Mouse (Mus musculus) intestine, embryonic 16.5 days (tissue): Measurements from ENCODE around the gene Zbtb40. TPM values are rescaled to one million over a fixed set of nuclear protein-coding genes. Genes with fewer than 3 reads are reported as not detected.

ENCODE experiments used
- ATAC-seq: fragments of 200-750 bp; cut with Nextera tagmentation; 2 replicates; pipeline ENCODE4 v1.8.0; 2017; ENCODE audit warnings: moderate TSS enrichment, moderate library complexity
- H3K27ac ChIP-seq: fragments of 300-500 bp; sonication (generic); 2 replicates; pipeline ENCODE4 v1.5.1; 2014; ENCODE audit warnings: mild to moderate bottlenecking, low read length
- H3K27me3 ChIP-seq: fragments of 300-500 bp; sonication (generic); replicated peaks from 2 replicates; pipeline ENCODE4 v1.6.1; 2014; ENCODE audit warnings: low read length, control low read depth, mixed read lengths; ENCODE audit not compliant: control insufficient read depth, insufficient read depth
- H3K36me3 ChIP-seq: fragments of 300-500 bp; sonication (generic); 2 replicates; pipeline ENCODE4 v1.6.1; 2014; ENCODE audit warnings: low read length, control low read depth; ENCODE audit not compliant: control insufficient read depth, insufficient read depth
- H3K4me1 ChIP-seq: fragments of 300-500 bp; sonication (generic); 2 replicates; pipeline ENCODE4 v1.6.1; 2014; ENCODE audit warnings: low read length, control low read depth, mixed read lengths; ENCODE audit not compliant: control insufficient read depth, insufficient read depth
- H3K4me2 ChIP-seq: fragments of 300-500 bp; sonication (generic); 2 replicates; pipeline ENCODE4 v1.6.1; 2014; ENCODE audit warnings: low read depth, low read length, control low read depth
- H3K4me3 ChIP-seq: fragments of 300-500 bp; sonication (generic); 2 replicates; pipeline ENCODE4 v1.5.1; 2014; ENCODE audit warnings: mild to moderate bottlenecking, low read length
- H3K9ac ChIP-seq: fragments of 300-500 bp; sonication (generic); 2 replicates; pipeline ENCODE4 v1.6.1; 2014; ENCODE audit warnings: low read depth, low read length
- H3K9me3 ChIP-seq: fragments of 300-500 bp; sonication (generic); 2 replicates; pipeline ENCODE4 v1.6.1; 2016; ENCODE audit warnings: low read length, control low read depth; ENCODE audit not compliant: control insufficient read depth
- WGBS: fragments of 180-500 bp; shearing (Covaris S2); extraction: QIAGEN DNeasy Blood & Tissue Kit; methylation state at CpG from one replicate; pipeline ENCODE4 v1.1.7; 2014; 5-methylcytosine and 5-hydroxymethylcytosine counted together
- polyA plus RNA-seq: library from polyadenylated mRNA; unstranded; fragments of >200 nt; fragmentation: Nextera tagmentation; extraction: Ambion mirVana; gene quantifications from 2 replicates; pipeline ENCODE4 v1.2.1, GENCODE M21; 2015

The Zbtb40 gene
- polyA plus RNA-seq, 1 experiment from 2014 or later: 3.0 TPM

DNA sequence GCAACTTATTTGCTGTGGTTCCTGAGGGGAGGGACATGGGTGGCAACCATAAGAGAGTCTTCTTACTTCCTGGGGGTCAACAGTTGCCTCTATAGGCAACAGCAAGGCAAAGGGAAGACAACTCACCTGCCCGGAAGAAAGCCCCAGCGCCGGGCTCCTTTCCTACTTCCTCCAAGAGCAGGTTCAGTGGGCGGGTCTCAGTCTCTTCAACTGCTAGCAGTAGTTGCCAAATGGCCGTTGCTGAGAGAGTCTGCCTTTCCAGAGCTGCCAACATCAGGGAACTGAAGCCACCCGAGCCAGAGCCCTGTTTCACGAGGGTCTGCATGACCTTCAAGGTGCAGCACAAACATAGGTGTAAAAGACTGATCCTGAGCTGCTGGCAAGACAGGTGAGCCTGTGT, 50.2 kb downstream of the Zbtb40 start:
- WGBS: 81% methylated on average over 7 of the region's 7 CpGs
- 0 out of 2 replicates have a peak, but pooled peaks cover 2% of the 10 kb centered on the region for H3K36me3 ChIP-seq
- H3K4me3 ChIP-seq: no peak overlapping the region

DNA sequence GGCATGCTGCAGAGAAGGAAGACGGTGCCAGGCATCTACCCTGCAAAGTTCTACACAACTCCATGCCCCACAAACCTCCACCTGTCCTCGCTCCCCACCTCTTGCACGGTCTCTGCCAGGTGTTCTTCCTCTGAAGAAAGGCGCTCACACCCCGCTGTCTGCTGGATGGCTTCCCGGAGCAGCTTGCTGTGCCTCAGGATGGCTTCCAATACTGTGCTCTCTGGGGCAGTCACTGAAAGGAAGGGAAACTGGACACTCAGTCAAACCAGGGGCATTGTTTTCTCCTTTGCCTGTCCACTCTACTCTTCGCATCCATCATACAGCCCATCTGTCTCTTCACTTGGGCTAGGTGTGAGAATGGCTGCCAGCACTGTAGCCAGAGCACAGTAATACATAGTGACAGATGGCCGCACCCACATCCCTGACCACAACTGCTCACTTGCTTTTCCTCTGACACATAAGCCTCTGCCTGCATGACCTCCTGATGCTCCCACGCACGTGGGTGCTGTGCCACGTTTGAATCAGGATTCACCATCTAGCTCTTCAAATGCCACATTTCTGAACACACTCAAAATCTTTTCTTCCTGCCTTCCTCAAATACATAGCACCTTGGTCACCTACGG, 50.8 kb downstream of the Zbtb40 start:
- H3K27ac ChIP-seq: no peak overlapping the region
- H3K9me3 ChIP-seq: no peaks in the 10 kb centered on the region
- 0 out of 2 replicates have a peak, but pooled peaks cover 2% of the 10 kb centered on the region for H3K36me3 ChIP-seq
- no peaks in the 10 kb centered on the region for H3K4me1 ChIP-seq
- WGBS: 91% methylated on average over 12 of the region's 12 CpGs
- no peak overlapping the region for H3K9ac ChIP-seq
- no peak overlapping the region for H3K4me3 ChIP-seq
- no peak overlapping the region for H3K4me2 ChIP-seq
- no peaks in the 10 kb centered on the region for H3K27me3 ChIP-seq
- ATAC-seq: no peak

More for the DNA sequence above, 50.2 kb downstream of the Zbtb40 start:
- no peak overlapping the region for H3K27ac ChIP-seq
- no peaks in the 10 kb centered on the region for H3K9me3 ChIP-seq
- H3K9ac ChIP-seq: no peak overlapping the region
- no peaks in the 10 kb centered on the region for H3K27me3 ChIP-seq
- ATAC-seq: no peak
- no peaks in the 10 kb centered on the region for H3K4me1 ChIP-seq
- H3K4me2 ChIP-seq: no peak overlapping the region

DNA sequence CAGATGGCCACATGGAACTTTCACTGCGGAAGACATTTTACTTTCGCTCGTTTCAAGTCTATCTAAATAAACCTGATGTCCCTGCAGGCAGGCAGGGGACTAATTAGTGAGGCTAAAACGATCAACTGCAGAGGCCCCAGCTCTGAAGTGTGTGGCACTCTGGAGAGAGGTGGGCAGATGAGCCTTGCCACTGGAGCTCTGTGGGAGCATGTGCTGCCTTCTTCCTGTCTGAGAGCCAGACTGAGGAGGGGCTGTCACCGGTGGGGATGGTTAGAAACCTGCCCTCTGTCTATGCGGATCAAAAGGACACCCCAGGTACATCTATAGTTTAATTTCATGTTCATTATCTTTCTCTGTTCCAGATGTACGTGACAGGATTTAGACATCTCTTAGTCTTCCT, 51.7 kb downstream of the Zbtb40 start:
- H3K36me3 ChIP-seq: 0 out of 2 replicates have a peak, but pooled peaks cover 2% of the 10 kb centered on the region
- no peak overlapping the region for H3K27ac ChIP-seq
- H3K9ac ChIP-seq: no peak overlapping the region
- H3K4me2 ChIP-seq: no peak overlapping the region
- 72% methylated on average over 7 of the region's 7 CpGs for WGBS
- H3K27me3 ChIP-seq: no peaks in the 10 kb centered on the region
- no peaks in the 10 kb centered on the region for H3K9me3 ChIP-seq
- no peak for ATAC-seq
- no peaks in the 10 kb centered on the region for H3K4me1 ChIP-seq
- no peak overlapping the region for H3K4me3 ChIP-seq

DNA sequence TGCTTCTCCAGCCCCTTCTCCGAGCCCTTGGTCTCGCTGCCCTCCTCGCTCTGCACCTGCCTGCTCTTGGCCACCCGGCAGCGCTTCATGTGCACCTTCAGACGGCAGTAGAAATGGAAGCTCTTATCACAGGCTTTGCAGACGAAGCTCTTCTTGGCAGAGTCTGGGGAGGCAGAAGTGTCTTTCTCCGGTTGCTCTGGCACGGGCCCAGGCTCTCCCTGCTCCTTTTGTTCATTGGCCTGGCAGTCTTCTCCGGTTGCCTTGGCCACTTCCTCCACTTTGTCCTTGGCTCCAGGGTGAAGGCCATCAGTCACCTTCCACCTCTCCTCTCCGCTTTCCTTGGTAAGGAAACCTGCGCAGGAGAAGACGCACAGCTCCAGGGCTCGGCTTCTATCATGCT, 53.2 kb downstream of the Zbtb40 start:
- Histone ChIP-seq H3K4me2 (no peak overlapping the region), H3K4me1 (no peaks in the 10 kb centered on the region), H3K9ac (no peak overlapping the region), H3K27me3 (no peaks in the 10 kb centered on the region), H3K4me3 (no peak overlapping the region), H3K9me3 (no peaks in the 10 kb centered on the region), H3K36me3 (0 out of 2 replicates have a peak, but pooled peaks cover 2% of the 10 kb centered on the region), H3K27ac (no peak overlapping the region)
- 88% methylated on average over 14 of the region's 14 CpGs for WGBS
- no peak for ATAC-seq

DNA sequence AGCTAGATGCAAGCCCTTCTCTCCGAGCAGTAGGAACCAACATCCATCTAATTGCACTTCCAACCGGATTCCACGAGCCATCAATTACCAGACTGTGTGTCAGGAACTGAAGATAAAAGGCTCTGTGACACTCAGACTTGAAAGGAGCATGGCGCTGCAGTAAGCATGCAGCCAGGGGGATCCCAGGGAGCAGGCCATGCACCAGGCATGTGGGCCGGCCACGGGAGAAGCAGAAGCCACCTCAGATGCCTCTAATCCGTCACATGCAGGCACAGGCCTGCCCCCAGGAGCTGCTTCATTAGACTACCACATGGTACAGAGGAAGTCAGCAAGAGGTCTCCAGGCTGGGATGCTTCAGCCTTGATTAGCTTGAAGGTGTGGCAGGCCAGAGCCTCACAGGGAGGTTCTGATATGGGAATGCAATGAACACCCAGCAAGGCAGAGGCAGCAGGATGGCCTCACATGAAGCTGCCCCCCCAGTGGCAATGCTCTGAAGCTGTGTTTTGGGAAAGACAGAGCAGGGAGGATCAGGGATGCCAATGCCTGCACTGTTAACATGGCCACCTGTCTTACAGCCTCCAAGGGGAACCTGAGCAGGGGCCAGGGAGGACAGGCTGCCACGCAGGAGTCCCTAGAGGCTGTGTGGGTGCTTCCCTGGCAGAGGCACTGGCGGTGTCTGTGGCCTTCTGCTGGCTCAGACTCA, 66.5 kb downstream of the Zbtb40 start:
- Histone ChIP-seq H3K4me3 (no peak overlapping the region), H3K27ac (no peak overlapping the region), H3K27me3 (no peaks in the 10 kb centered on the region; the same call in 1 of the 2 replicates), H3K9ac (no peak overlapping the region), H3K36me3 (0 out of 2 replicates have a peak, but pooled peaks cover 3% of the 10 kb centered on the region), H3K4me2 (no peak overlapping the region), H3K9me3 (no peaks in the 10 kb centered on the region), H3K4me1 (peaks cover 3% of the 10 kb centered on the region; the same call in 1 of the 2 replicates)
- WGBS: 56% methylated on average over 9 of the region's 9 CpGs
- no peak for ATAC-seq

DNA sequence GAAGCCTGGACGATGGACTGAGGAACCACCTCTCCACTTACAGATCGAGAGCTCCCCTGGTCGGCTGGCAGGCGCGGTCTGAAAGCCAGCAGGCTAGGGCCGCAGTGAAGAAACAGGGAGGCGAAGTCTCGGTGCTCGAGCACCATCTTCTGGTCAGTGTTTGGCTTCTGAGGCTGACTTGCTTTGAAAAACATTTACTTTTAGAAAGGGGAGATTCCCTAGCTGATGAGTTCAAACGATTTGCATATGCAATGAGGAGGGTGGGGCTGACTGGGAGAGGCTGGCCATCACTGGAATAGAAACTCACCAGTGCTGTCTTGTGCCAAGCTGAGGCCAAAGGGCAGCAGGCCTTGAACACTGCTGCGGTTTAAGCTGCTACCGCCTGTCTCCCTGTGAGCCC, 67.3 kb downstream of the Zbtb40 start:
- H3K4me3 ChIP-seq: no peak overlapping the region
- 0 out of 2 replicates have a peak overlapping the region, but pooled peaks have one; percentile 3 for H3K9ac ChIP-seq
- H3K9me3 ChIP-seq: no peaks in the 10 kb centered on the region
- peaks cover 3% of the 10 kb centered on the region; the same call in 1 of the 2 replicates for H3K4me1 ChIP-seq
- H3K27ac ChIP-seq: no peak overlapping the region
- WGBS: 13% methylated on average over 12 of the region's 12 CpGs
- ATAC-seq: peak; percentile 75
- H3K27me3 ChIP-seq: no peaks in the 10 kb centered on the region; the same call in 1 of the 2 replicates
- no peak overlapping the region for H3K4me2 ChIP-seq
- H3K36me3 ChIP-seq: no peaks in the 10 kb centered on the region

DNA sequence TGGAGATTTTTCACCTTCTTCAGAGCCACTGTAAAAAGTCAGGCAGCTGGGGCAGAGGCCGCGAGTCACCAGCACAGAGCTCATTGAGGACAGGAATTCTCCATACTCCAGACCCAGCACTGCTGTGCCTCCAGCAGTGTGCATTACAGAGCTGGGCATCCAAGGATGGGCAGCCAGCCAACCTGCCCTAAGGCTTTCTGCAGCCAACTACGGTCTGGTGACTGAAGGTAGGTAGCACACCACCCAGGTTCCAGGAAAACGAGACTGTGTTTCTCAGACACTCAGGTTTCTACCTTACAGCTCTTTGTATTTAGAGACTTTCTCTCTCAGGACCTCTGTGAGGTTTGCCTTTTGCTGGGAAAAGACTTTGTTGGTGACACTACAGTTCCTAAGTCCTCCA, 67.7 kb downstream of the Zbtb40 start:
- WGBS: 80% methylated on average over 4 of the region's 4 CpGs
- H3K27me3 ChIP-seq: no peaks in the 10 kb centered on the region; the same call in 1 of the 2 replicates
- no peak overlapping the region for H3K4me2 ChIP-seq
- no peak for ATAC-seq
- no peak overlapping the region for H3K4me3 ChIP-seq
- peak overlapping the region; percentile 3; the same call in 1 of the 2 replicates for H3K9ac ChIP-seq
- no peak overlapping the region for H3K27ac ChIP-seq
- no peaks in the 10 kb centered on the region for H3K9me3 ChIP-seq
- H3K36me3 ChIP-seq: no peaks in the 10 kb centered on the region
- H3K4me1 ChIP-seq: peaks cover 3% of the 10 kb centered on the region; the same call in 1 of the 2 replicates

DNA sequence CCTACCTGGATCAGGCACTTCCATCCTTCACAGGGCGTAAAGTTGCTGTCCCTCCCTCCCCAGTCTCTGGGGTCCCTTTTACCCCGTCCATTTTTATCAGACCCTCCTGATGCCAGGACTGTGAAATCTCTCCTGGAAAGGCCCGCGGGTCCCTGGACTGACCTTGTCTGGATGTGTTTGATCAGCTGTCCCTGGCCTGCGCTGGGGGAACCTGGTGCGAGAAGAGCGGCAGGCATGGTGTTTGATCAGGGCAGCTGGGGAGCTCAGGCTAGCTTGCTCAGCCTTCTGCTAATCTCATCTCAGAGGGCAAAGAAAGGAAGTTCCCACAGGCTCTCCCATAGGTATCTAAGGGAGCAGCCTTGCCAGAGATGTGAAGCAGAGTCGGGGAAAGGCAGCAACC, 71.4 kb downstream of the Zbtb40 start:
- Histone ChIP-seq H3K4me3 (no peak overlapping the region), H3K4me1 (peaks cover 3% of the 10 kb centered on the region; the same call in 1 of the 2 replicates), H3K4me2 (no peak overlapping the region), H3K27me3 (peaks cover 3% of the 10 kb centered on the region; the same call in 1 of the 2 replicates), H3K9ac (no peak overlapping the region), H3K27ac (no peak overlapping the region), H3K36me3 (no peaks in the 10 kb centered on the region), H3K9me3 (no peaks in the 10 kb centered on the region)
- peak; percentile 51; the same call in 1 of the 2 replicates for ATAC-seq
- 43% methylated on average over 8 of the region's 8 CpGs for WGBS

DNA sequence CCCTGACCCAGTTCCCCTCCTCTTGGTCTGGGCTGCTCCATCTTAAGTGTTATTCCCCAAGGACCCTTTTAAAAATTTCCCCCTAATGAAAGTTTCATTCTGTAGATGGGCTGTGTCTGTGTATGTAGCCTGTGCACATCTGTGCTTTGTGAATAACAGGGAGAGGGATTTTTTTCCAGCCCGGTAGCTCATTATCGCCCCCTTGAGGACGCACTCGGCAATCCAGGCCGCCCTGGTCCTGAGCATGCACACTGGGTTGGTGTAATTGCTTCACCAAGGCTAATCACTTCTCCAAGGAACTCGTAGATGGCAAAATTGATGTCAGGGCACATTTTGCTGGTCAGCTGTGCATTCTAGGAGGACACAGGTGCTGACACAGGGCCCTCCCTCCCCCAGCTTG, 77.7 kb downstream of the Zbtb40 start:
- Histone ChIP-seq H3K9ac (no peak overlapping the region), H3K4me1 (peaks cover 7% of the 10 kb centered on the region; the same call in 1 of the 2 replicates), H3K9me3 (no peaks in the 10 kb centered on the region), H3K36me3 (no peaks in the 10 kb centered on the region), H3K27me3 (peaks cover 31% of the 10 kb centered on the region), H3K4me3 (no peak overlapping the region), H3K27ac (no peak overlapping the region), H3K4me2 (no peak overlapping the region)
- 9% methylated on average over 6 of the region's 6 CpGs for WGBS
- no peak for ATAC-seq
